Mouse (Mus musculus): ENCODE measurements around the gene Dhx34. TPM values are rescaled to one million over a fixed set of nuclear protein-coding genes. Genes with fewer than 3 reads are reported as not detected.

Dhx34 gene
- total RNA-seq, 2 experiments from 2014 or later: 1.0 to 13.1 TPM

DNA sequence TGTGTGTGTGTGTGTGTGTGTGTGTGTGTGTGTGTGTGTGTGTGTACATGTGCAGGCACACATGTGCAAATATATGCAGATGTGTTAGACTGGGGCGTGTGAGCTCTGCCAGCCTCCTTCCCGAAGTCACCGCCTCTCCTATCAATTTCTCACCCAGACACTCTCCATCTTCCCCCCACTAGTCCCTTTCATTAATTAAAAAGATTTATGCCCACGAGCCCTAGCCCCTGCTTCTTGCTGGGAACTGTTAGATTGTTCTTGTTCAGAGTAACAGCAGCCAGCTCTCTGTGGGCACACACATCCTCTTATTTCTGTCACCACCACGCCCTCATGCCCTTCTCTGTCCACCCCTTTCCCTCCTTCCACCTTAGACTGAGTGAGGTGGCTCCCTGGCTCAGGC lies 48.7 kb downstream of the Dhx34 start:
- no peak for ATAC-seq (replicated peaks; ENCODE audit: low FRiP score, poor library complexity, severe bottlenecking)

DNA sequence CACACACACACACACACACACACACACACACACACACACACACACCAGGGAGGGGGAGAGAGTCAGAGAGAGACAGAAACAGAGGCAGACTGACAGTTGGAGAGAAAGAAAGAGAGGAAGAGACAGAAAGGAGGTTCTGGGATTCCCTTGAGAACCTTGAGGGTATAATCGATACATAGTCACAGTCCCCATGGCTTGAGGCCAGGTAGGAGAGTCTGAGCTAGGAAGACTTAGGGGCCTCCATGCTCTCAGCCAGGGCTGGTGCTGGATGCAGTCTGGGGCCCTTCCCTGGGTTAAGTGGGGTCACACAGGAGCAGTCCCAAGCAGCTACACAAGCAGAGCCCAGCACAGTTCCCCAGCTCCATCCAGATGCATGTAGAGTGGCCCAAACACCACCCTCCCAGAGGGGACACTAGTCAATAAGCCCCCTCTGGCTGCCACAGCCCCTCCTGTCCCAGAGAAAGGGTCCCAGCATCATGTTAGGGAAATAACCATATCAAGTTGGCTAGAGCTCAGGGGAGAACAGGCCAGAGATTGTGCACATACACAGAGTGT lies 49.2 kb downstream of the Dhx34 start:
- ATAC-seq (replicated peaks; ENCODE audit: low FRiP score, poor library complexity, severe bottlenecking): no peak

DNA sequence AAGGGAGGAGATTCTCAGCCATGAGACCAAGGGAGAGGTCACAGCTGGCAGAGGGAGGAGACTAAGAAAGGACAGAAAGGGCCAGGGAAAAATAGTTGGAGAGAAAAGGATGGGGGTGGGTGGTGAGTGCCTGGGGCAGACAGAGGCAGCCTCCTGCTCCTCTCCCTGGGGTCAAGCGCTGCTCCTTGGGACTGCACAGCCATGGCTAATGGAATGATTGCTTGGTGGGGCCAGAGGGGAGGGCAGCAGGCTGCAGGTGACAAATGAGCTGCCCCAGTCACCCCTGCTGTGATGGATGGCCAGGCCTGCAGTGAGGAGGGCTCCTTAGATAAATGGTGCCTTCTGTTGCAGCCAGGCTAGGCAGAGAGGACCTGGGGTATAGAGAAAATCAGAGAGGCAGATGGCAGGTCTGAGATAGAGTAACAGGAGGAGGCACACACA lies 49.7 kb downstream of the Dhx34 start:
- ATAC-seq (replicated peaks; ENCODE audit: low FRiP score, poor library complexity, severe bottlenecking): no peak

DNA sequence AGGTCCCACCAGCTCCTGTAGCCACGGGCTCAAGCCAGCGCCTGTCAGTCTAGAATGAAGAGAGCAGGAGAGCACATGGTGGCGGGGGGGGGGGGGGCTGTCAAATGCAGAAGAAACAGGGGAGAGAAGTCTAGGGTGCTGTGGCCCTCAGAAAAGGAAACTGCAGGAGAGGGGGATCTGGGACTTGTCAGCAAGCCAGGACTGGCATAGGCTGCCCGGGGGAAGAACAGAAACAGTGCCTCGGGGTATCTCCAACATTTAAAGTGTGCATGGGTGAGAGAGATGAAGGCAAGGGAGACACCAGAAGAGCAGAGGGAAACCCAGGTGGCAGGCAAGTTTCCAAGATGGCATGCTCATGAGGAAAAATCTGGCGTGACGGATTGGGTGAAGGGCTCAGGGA lies 59.8 kb downstream of the Dhx34 start:
- ATAC-seq (replicated peaks; ENCODE audit: low FRiP score, poor library complexity, severe bottlenecking): no peak

DNA sequence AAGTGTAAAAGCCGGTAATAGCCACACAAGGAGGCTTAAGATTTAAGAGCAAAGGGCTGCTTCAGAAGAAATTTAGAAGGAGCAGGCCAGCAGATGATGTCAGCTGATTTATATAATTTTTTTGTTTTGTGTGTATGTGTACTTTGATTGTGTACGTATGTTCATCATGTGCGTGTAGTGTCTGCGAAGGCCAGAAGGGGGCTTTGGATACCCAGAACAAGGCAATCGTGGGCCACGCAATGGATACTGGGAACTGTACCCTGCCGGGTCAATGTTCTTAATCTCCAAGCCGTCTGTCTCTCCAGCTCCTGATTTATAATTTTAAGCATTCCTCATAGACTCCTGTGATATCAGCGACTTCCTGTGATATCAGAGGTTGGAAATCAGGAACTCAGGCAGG lies 60.5 kb downstream of the Dhx34 start:
- ATAC-seq (replicated peaks; ENCODE audit: low FRiP score, poor library complexity, severe bottlenecking): no peak

DNA sequence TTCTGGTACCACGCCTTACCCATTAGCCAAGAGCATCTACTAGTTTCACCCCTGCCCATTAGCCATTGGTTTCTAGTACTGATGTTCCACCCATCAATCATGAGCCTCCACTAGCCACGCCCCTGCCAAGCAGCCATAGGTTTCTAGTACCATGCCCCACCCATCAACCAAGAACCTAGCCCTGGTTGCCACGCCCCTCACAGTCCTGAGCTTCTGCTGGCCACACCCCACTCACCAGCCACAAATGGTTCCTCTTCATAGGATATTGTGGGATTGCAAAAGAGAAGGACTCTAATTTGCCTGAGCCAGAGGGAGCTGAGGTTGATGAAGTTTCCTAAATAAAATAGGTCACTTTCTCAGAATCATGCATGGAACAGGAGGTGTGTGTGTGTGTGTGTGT lies 61.1 kb downstream of the Dhx34 start:
- 0 out of 2 replicates have a peak, but pooled peaks have one; percentile 44 for ATAC-seq (replicated peaks; ENCODE audit: low FRiP score, poor library complexity, severe bottlenecking)

DNA sequence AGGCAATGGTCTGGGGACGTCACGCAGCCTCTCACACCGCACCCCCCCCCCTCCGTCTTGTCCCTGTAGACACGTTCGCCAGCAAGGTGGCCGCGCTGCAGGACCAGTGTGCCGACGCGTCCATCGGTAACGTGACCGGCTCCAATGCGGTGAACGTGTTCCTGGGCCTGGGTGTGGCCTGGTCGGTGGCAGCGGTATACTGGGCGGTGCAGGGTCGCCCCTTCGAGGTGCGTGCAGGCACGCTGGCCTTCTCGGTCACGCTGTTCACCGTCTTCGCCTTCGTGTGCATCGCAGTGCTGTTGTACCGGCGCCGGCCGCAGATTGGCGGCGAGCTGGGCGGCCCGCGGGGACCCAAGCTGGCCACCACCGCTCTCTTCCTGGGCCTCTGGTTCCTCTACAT lies 63.1 kb downstream of the Dhx34 start:
- no peak for ATAC-seq (replicated peaks; ENCODE audit: low FRiP score, poor library complexity, severe bottlenecking)

DNA sequence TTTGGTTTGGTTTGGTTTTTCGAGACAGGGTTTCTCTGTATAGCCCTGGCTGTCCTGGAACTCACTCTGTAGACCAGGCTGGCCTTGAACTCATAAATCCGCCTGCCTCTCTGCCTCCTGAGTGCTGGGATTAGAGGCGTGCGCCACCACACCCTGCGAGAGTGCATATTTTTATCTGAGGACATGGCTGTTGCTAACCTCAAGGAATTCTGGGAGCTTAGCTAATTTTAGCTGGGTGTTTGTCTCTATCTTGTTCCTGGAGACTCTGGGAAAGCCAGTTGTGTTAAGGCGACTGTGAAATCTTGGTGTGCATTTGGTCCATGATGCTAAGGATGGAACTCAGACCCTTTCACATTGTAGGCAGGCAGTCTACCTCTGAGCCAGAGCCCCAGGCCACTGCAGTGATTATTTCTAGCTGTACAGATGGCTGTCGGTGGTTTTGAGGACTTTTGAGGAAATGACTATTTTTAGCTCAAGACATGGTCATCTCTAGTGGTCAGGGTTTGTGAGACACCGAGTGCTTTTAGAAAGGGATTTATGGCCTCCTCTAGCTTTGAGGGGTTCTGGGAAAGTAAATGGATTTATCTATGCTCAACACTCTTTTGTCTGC lies 65.6 kb downstream of the Dhx34 start:
- no peak for ATAC-seq (replicated peaks; ENCODE audit: low FRiP score, poor library complexity, severe bottlenecking)

DNA sequence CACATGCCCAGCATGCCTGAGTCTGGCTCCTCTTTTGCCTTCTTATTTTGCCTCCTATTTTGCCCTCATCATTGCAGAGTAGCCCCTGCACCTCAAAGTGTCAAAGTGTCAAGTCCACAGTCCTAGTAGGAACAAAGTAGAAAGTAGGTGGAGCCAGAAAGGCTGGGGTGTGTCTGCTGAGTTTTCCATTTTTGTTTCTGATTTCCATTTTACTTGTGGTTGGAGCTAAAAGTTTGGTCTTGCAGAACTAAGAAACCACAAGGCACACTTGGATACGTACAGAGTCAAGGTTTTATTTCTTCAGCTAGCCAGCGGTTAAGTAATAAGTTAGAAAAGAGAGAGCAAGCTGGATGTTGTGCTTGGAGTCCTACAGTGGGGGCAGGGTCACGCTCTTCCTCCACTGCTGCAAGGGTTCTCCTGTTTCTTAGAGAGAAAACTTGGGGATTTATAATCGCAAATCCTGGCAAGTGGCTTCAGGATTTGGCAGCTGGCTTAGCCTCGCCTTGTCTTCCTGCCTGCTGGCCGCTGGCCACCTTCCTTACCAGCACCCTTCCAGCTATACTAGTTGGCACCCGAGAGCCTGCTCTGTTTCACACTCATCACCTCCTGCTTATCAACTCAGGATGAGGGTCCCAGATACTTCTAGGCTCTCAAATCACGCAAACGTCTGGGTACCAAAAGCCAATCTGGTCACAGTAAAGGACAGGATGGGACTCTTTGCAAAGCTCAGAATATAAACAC lies 66.5 kb downstream of the Dhx34 start:
- ATAC-seq (replicated peaks; ENCODE audit: low FRiP score, poor library complexity, severe bottlenecking): no peak

DNA sequence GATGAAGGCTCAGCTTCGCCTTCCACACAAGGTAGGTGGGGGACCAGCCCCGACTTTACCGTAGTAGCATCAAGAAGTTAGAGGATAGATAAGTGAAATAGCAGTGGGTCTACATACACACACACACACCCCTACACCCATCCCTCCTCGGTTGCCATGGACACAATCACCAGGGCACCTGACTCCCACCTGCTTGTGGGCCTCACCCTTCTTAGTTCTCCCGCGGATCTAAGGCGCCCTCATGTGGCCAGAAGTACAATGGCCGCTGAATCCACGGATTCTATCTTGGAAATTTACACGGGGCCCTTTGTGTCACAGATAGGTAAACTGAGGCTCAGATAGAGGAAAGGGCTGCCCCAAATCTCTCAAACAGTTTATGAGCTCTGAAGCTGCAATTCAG lies 68.3 kb downstream of the Dhx34 start:
- ATAC-seq (replicated peaks; ENCODE audit: low FRiP score, poor library complexity, severe bottlenecking): peak; percentile 60

DNA sequence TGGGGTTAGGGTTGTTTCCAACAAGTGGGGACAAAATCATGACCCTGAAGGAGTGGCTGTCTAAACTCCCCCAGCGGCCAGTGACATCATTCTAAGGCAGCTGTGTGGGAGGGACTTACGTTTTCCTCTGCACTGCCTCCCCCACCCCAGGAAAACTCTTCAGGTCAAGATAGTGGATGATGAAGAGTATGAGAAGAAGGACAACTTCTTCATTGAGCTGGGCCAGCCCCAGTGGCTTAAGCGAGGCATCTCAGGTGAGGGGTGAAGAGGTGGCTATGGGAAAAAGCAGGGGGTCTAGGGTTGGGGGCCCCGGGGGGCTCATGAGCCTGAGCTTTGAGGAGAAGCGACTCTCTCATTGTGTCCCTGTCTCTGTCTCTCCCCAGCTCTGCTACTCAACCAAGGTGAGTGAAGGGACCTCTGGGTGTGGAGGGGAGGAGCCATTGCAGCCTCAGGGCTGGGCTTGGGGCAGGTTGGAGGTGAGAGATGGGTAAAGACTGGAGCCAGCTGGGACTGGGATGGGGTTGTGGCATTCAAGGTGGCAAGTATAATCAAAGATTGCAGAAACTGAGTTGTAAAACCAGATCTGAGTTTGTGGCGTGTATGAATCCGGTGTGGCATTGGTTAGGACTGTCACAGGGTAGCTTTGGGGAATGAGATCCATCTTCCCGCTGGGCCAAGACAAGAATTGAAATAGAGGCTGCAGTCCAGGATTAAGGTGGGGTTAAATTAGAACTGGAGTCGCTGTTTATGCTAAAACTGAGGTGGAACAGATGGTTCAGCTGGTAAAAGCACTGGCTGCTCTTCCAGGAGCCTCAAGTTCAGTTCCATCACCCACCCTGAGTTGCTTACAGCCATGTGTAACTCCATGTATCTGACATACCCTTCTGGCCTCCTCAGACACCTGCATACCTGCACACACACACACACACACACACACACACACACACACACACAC lies 71.4 kb downstream of the Dhx34 start:
- no peak for ATAC-seq (replicated peaks; ENCODE audit: low FRiP score, poor library complexity, severe bottlenecking)

DNA sequence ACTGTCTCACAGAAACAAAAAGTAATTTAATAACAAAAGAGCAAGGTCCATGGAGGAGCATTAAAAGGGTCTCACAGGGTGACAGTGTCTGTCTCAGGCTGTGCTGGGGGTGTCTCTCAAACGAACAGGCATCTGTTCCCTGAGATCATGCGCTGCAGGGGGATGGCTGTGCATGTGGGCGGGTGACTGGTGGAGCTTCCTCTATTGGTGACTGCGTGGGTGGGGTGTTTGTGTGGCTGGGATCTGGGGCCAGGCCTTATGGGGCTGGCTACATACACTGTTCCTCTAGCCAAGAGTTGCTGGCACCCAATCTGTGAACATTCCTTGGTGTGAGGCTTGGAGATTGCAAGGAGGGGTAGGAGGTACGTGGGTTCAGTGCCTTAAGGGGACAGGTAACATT lies 72.6 kb downstream of the Dhx34 start:
- ATAC-seq (replicated peaks; ENCODE audit: low FRiP score, poor library complexity, severe bottlenecking): no peak

DNA sequence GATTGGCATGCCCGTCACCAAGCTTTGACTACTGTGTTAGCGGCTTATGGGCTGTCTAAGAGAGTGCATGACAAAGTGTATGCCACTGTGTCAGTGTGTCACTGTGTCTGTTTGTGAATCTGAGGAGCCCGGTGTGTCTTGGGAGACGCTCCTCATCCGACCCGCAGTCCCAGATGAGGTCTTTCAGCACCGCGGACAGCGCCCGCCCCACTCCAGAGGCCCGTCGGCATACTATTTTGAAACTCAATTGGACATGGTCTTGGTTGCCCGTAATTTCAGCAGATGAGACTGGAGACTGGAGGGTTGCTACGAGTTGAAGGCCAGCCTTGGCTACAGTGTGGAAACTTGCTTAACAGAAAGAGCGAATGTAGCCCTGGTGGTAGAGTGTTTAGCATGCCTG lies 74.2 kb downstream of the Dhx34 start:
- ATAC-seq (replicated peaks; ENCODE audit: low FRiP score, poor library complexity, severe bottlenecking): no peak

Other genes with a start within 250 kb of the Dhx34 start
- 6.5 and 20.9 TPM in 2 replicates for gene Bicra, start 174.1 kb downstream of the Dhx34 start, total RNA-seq (2015; ENCODE audit: low replicate concordance)
- gene Bicra, start 174.1 kb downstream of the Dhx34 start, total RNA-seq (2017; ENCODE audit: low replicate concordance): 0.14 and 2.2 TPM in 2 replicates
- not detected in 2 replicates for gene Zfp541, start 160.2 kb downstream of the Dhx34 start, total RNA-seq (2015; ENCODE audit: low replicate concordance)
- gene Zfp541, start 160.2 kb downstream of the Dhx34 start, total RNA-seq (2017; ENCODE audit: low replicate concordance): 0.28 TPM in 1 of 2 replicates, not detected in the other
- gene Napa, start 123.6 kb downstream of the Dhx34 start, total RNA-seq (2015; ENCODE audit: low replicate concordance): 106 and 149 TPM in 2 replicates
- 82.2 and 96.3 TPM in 2 replicates for gene Napa, start 123.6 kb downstream of the Dhx34 start, total RNA-seq (2017; ENCODE audit: low replicate concordance)
- gene Kptn, start 102.1 kb downstream of the Dhx34 start, total RNA-seq (2015; ENCODE audit: low replicate concordance): 2.3 and 2.5 TPM in 2 replicates
- gene Kptn, start 102.1 kb downstream of the Dhx34 start, total RNA-seq (2017; ENCODE audit: low replicate concordance): 3.3 and 12.5 TPM in 2 replicates
- gene Slc8a2, start 92.2 kb downstream of the Dhx34 start, total RNA-seq (2015; ENCODE audit: low replicate concordance): not detected in 2 replicates
- not detected in 2 replicates for gene Slc8a2, start 92.2 kb downstream of the Dhx34 start, total RNA-seq (2017; ENCODE audit: low replicate concordance)
- gene Meis3, start 46.9 kb downstream of the Dhx34 start, total RNA-seq (2015; ENCODE audit: low replicate concordance): not detected in 2 replicates
- 0.28 and 1.7 TPM in 2 replicates for gene Meis3, start 46.9 kb downstream of the Dhx34 start, total RNA-seq (2017; ENCODE audit: low replicate concordance)
- gene C5ar2, start 22.1 kb upstream of the Dhx34 start, total RNA-seq (2015; ENCODE audit: low replicate concordance): 3.3 and 6.3 TPM in 2 replicates
- gene C5ar2, start 22.1 kb upstream of the Dhx34 start, total RNA-seq (2017; ENCODE audit: low replicate concordance): 1.7 and 3.1 TPM in 2 replicates
- 7.7 and 15.7 TPM in 2 replicates for gene C5ar1, start 37.5 kb upstream of the Dhx34 start, total RNA-seq (2015; ENCODE audit: low replicate concordance)
- gene C5ar1, start 37.5 kb upstream of the Dhx34 start, total RNA-seq (2017; ENCODE audit: low replicate concordance): 2.6 and 7.1 TPM in 2 replicates
- not detected in 2 replicates for gene Inafm1, start 51.6 kb upstream of the Dhx34 start, total RNA-seq (2015; ENCODE audit: low replicate concordance)
- 2.0 and 4.3 TPM in 2 replicates for gene Inafm1, start 51.6 kb upstream of the Dhx34 start, total RNA-seq (2017; ENCODE audit: low replicate concordance)
- 2.5 and 9.4 TPM in 2 replicates for gene Ccdc9, start 64.8 kb upstream of the Dhx34 start, total RNA-seq (2015; ENCODE audit: low replicate concordance)
- 17.7 and 30.0 TPM in 2 replicates for gene Ccdc9, start 64.8 kb upstream of the Dhx34 start, total RNA-seq (2017; ENCODE audit: low replicate concordance)
- gene Bbc3, start 86.4 kb upstream of the Dhx34 start, total RNA-seq (2015; ENCODE audit: low replicate concordance): 2.3 TPM in 1 of 2 replicates, not detected in the other
- 1.5 and 7.5 TPM in 2 replicates for gene Bbc3, start 86.4 kb upstream of the Dhx34 start, total RNA-seq (2017; ENCODE audit: low replicate concordance)
- gene Sae1, start 165.8 kb upstream of the Dhx34 start, total RNA-seq (2015; ENCODE audit: low replicate concordance): 19.4 and 29.5 TPM in 2 replicates
- gene Sae1, start 165.8 kb upstream of the Dhx34 start, total RNA-seq (2017; ENCODE audit: low replicate concordance): 61.9 and 62.0 TPM in 2 replicates
- gene Zc3h4, start 178.9 kb upstream of the Dhx34 start, total RNA-seq (2015; ENCODE audit: low replicate concordance): 37.4 and 37.7 TPM in 2 replicates
- 82.9 and 103 TPM in 2 replicates for gene Zc3h4, start 178.9 kb upstream of the Dhx34 start, total RNA-seq (2017; ENCODE audit: low replicate concordance)
- gene Tmem160, start 230.7 kb upstream of the Dhx34 start, total RNA-seq (2015; ENCODE audit: low replicate concordance): 8.2 TPM in 1 of 2 replicates, not detected in the other
- gene Tmem160, start 230.7 kb upstream of the Dhx34 start, total RNA-seq (2017; ENCODE audit: low replicate concordance): 4.6 and 6.1 TPM in 2 replicates

Measured in erythroblast, adult 5-6 weeks (primary cell).